ENCODE assay signal across 8 mouse cellular contexts in genomic region chr14:30624277-30624721, GRCm38 (mm10). TPM values are rescaled to one million over a fixed set of nuclear protein-coding genes. Genes with fewer than 3 reads are reported as not detected.
A peak's percentile ranks its signal among the peaks of the same experiment; 100 is the strongest.
DNase-seq lines count a peak whose midpoint lies in the region; ATAC-seq and TF ChIP-seq lines count a peak whose summit lies in the region.

No protein-coding gene starts in this region.

- TF ChIP-seq EP300 in liver, embryonic 14.5 days (IDR thresholded peaks at IDR 0.05; ENCODE audit: low read depth) = no peak

- no peaks in the 10 kb centered on the region for H3K27me3 ChIP-seq in cerebellum, adult 2 months (ENCODE audit: control insufficient read depth, insufficient read depth, low read length)
- H3K27me3 ChIP-seq in liver, embryonic 14.5 days (ENCODE audit: control insufficient read depth, insufficient read depth, low read length) = no peaks in the 10 kb centered on the region

- TF ChIP-seq POLR2A in cerebellum, adult 2 months (IDR thresholded peaks at IDR 0.05; ENCODE audit: borderline replicate concordance, insufficient read depth, low read length) = no peak

- no peak for TF ChIP-seq CTCF in cerebellum, adult 2 months (IDR thresholded peaks at IDR 0.05; ENCODE audit: borderline replicate concordance, insufficient read depth, low read depth, low read length)
- TF ChIP-seq CTCF in liver, embryonic 14.5 days (IDR thresholded peaks at IDR 0.05; ENCODE audit: low read depth) = peak; percentile 57

- no peaks in the 10 kb centered on the region for H3K9me3 ChIP-seq in liver, embryonic 14.5 days (ENCODE audit: control insufficient read depth, low read length)

- no peak for ATAC-seq in liver, embryonic 14.5 days (ENCODE audit: insufficient read depth)
- no peak for ATAC-seq in cerebellum, adult (ENCODE audit: insufficient number of reproducible peaks, low FRiP score, low TSS enrichment)

- no peak overlapping the region for H3K27ac ChIP-seq in cerebellum, adult 2 months (ENCODE audit: insufficient read depth, low read length)
- no peak overlapping the region for H3K27ac ChIP-seq in liver, embryonic 14.5 days

- 71% methylated on average over 8 of the region's 8 CpGs for WGBS in cerebellum, adult 2 months
- 27% methylated on average over 8 of the region's 8 CpGs for WGBS in liver, embryonic 14.5 days (ENCODE audit: insufficient replicate concordance)

- peaks cover 21% of the 10 kb centered on the region for H3K4me1 ChIP-seq in cerebellum, adult 2 months (ENCODE audit: control insufficient read depth, insufficient read depth, low read length)
- peaks cover 12 to 14% of the 10 kb centered on the region in 2 experiments for H3K4me1 ChIP-seq in liver, embryonic 14.5 days (replicated peaks; ENCODE audit: control insufficient read depth in 2 of 2, insufficient read depth in 2 of 2, low read length in 1 of 2)

- DNase-seq in cerebellum, adult 2 months = no peak
- no peak for DNase-seq in cerebellum, adult 9-10 months
- peak; percentile 57 for DNase-seq in urinary bladder, postnatal 14 days (ENCODE audit: low spot score)
- DNase-seq in urinary bladder, postnatal 36 days (ENCODE audit: low spot score in 2 of 2) = no peak
- no peak for DNase-seq in liver, embryonic 14.5 days (ENCODE audit: low read depth in 3 of 3, low spot score in 3 of 3)
- no peak for DNase-seq in T-cell, adult 2 months (ENCODE audit: low spot score)
- no peak for DNase-seq in layer of hippocampus, postnatal 10 days (ENCODE audit: low spot score in 2 of 2)

- peak overlapping the region; percentile 65 for H3K9ac ChIP-seq in liver, embryonic 14.5 days (replicated peaks)

- H3K4me3 ChIP-seq in cerebellum, adult 2 months (replicated peaks; ENCODE audit: insufficient read depth, low read depth, low read length) = peak overlapping the region; percentile 12
- peak overlapping the region; percentile 71 to 78 for H3K4me3 ChIP-seq in liver, embryonic 14.5 days (ENCODE audit: insufficient read depth in 1 of 2, low read depth in 2 of 2, low read length in 2 of 2)

- H3K36me3 ChIP-seq in liver, embryonic 14.5 days (replicated peaks; ENCODE audit: control insufficient read depth, insufficient read depth, low read depth) = no peaks in the 10 kb centered on the region

- peak overlapping the region; percentile 97 for H3K4me2 ChIP-seq in liver, embryonic 14.5 days (ENCODE audit: low read depth)

RNA-seq across cellular contexts. Expression of gene Prkcd, which starts 1.7 kb away (rescaled TPM):
- polyA plus RNA-seq in cerebellum, adult 2 months (2012; rRNA removed) = 86.0 and 97.4 TPM in 2 replicates
- polyA plus RNA-seq in liver, embryonic 14.5 days (2012; rRNA removed) = 15.5 and 18.7 TPM in 2 replicates
- polyA plus RNA-seq in liver, embryonic 14.5 days (2014; fragmentation: Nextera tagmentation; extraction: Ambion mirVana) = 11.4 and 12.5 TPM in 2 replicates
- 10 to 100 TPM; 37.2 to 38.6 TPM for total RNA-seq in layer of hippocampus, postnatal 10 days (2021)

RNA-seq across cellular contexts. Expression of gene Rft1, which starts 29.9 kb away (rescaled TPM):
- polyA plus RNA-seq in cerebellum, adult 2 months (2012; rRNA removed) = 12.1 and 12.4 TPM in 2 replicates
- polyA plus RNA-seq in liver, embryonic 14.5 days (2012; rRNA removed) = 3.0 and 3.4 TPM in 2 replicates
- 2.8 and 2.9 TPM in 2 replicates for polyA plus RNA-seq in liver, embryonic 14.5 days (2014; fragmentation: Nextera tagmentation; extraction: Ambion mirVana)
- total RNA-seq in layer of hippocampus, postnatal 10 days (2021) = 10 to 100 TPM; 10.2 to 11.2 TPM
